Mouse (Mus musculus): ENCODE measurements around the gene Pgpep1. TPM values are rescaled to one million over a fixed set of nuclear protein-coding genes. Genes with fewer than 3 reads are reported as not detected.

The Pgpep1 gene
- total RNA-seq, 2 experiments from 2014 or later: 15.5 to 17.5 TPM

- intact Hi-C loops (cut with DNase I): loop anchor here (1.0 kb wide), 2 partner anchors 87 to 144 kb away; partner anchors contain the start of gene Jund
- peak overlapping the region; percentile 97 for H3K27ac ChIP-seq
- peak; percentile 85 for TF ChIP-seq CTCF (IDR thresholded peaks at IDR 0.05)
- DNase-seq (ENCODE audit: extremely low spot score in 1 of 2, low spot score in 2 of 2): peak; percentile 77 to 84
- H3K4me3 ChIP-seq: peak overlapping the region; percentile 45
These were observed 49.1 kb downstream of the Pgpep1 start for GRCm38 (mm10) chr8:70610796-70611771.

- H3K4me3 ChIP-seq: peak overlapping the region; percentile 46
- peak overlapping the region; percentile 97 for H3K27ac ChIP-seq
- TF ChIP-seq CTCF (IDR thresholded peaks at IDR 0.05): no peak
- peak; percentile 85 to 89 for DNase-seq (ENCODE audit: extremely low spot score in 1 of 2, low spot score in 2 of 2)
- intact Hi-C loops (cut with DNase I): loop anchor here (1.0 kb wide), 2 partner anchors 35 to 88 kb away; partner anchors contain the start of gene Jund
These were observed 50.1 kb downstream of the Pgpep1 start for GRCm38 (mm10) chr8:70609849-70610795.

- DNase-seq (ENCODE audit: extremely low spot score in 1 of 2, low spot score in 2 of 2): peak; percentile 67 to 77
- TF ChIP-seq CTCF (IDR thresholded peaks at IDR 0.05): no peak
- Histone ChIP-seq H3K27ac (peak overlapping the region; percentile 97), H3K4me3 (peak overlapping the region; percentile 46)
- intact Hi-C loops (cut with DNase I): loop anchor here (1.0 kb wide), 1 partner anchor 34 kb away; no protein-coding TSS in a partner anchor
These were observed 50.8 kb downstream of the Pgpep1 start for GRCm38 (mm10) chr8:70609368-70609848.

GRCm38 (mm10) chr8:70608749-70609367, 51.3 kb downstream of the Pgpep1 start, which contains the start of gene Ssbp4:
Gene Ssbp4, minus strand, starts transcription at chr8:70608872.
- intact Hi-C loops (cut with DNase I): loop anchor here (1.0 kb wide), 1 partner anchor 34 kb away; no protein-coding TSS in a partner anchor

GRCm38 (mm10) chr8:70607898-70608748, 52.1 kb downstream of the Pgpep1 start:
- Histone ChIP-seq H3K4me3 (peak overlapping the region; percentile 98), H3K27ac (peak overlapping the region; percentile 97)
- DNase-seq (ENCODE audit: extremely low spot score in 1 of 2, low spot score in 2 of 2): peak in 1 of 2 experiments; percentile 59
- no peak for TF ChIP-seq CTCF (IDR thresholded peaks at IDR 0.05)
- intact Hi-C loops (cut with DNase I): no loop called here

More at GRCm38 (mm10) chr8:70608749-70609367, 51.3 kb downstream of the Pgpep1 start, which contains the start of gene Ssbp4:
- no peak for TF ChIP-seq CTCF (IDR thresholded peaks at IDR 0.05)
- Histone ChIP-seq H3K27ac (peak within 1 kb of the TSS; percentile 97), H3K4me3 (peak within 1 kb of the TSS; percentile 98)
- no peak for DNase-seq (ENCODE audit: extremely low spot score in 1 of 2, low spot score in 2 of 2)

- no peak for DNase-seq (ENCODE audit: extremely low spot score in 1 of 2, low spot score in 2 of 2)
- TF ChIP-seq CTCF (IDR thresholded peaks at IDR 0.05): no peak
- H3K4me3 ChIP-seq: peak overlapping the region; percentile 98
- intact Hi-C loops (cut with DNase I): no loop called here
- peak overlapping the region; percentile 97 for H3K27ac ChIP-seq
These were observed 52.6 kb downstream of the Pgpep1 start for GRCm38 (mm10) chr8:70607603-70607897.

GRCm38 (mm10) chr8:70606780-70607602, 53.2 kb downstream of the Pgpep1 start:
- DNase-seq (ENCODE audit: extremely low spot score in 1 of 2, low spot score in 2 of 2): no peak
- TF ChIP-seq CTCF (IDR thresholded peaks at IDR 0.05): no peak
- intact Hi-C loops (cut with DNase I): no loop called here
- peak overlapping the region; percentile 97 for H3K27ac ChIP-seq
- peak overlapping the region; percentile 98 for H3K4me3 ChIP-seq

GRCm38 (mm10) chr8:70605871-70606779, 54.1 kb downstream of the Pgpep1 start:
- Histone ChIP-seq H3K4me3 (no peak overlapping the region), H3K27ac (no peak overlapping the region)
- no peak for TF ChIP-seq CTCF (IDR thresholded peaks at IDR 0.05)
- intact Hi-C loops (cut with DNase I): no loop called here
- no peak for DNase-seq (ENCODE audit: extremely low spot score in 1 of 2, low spot score in 2 of 2)

Measured in left cerebral cortex, adult 2 months (tissue).